In the genomic region with DNA sequence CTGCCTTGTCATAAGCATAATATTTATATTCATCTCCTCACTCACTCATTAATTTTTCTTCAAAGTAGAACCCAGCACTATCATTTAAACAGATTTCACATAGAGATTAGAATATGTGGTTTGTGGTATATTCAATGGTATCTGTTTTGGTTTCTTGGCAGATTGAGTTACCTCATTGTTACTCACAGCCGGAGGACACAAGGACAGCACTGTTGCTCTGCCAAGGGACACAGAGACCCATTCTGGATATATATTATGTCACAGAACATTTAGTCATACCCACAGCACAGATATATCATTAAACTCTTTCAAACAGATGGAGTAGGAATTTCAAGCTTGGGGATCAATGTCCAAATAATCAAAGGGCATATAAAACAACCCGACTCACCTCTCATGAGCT, we compare ENCODE assay signal across 26 mouse cellular contexts.
DNase-seq lines count a peak whose midpoint lies in the region; ATAC-seq and TF ChIP-seq lines count a peak whose summit lies in the region.
"Had no signal": no experiment of that assay in that cellular context is flagged by ENCODE, and none has a peak within 500 bp of the region (broad histone marks: within the 10 kb centered on the region; RNA-seq: fewer than 3 reads in every experiment).

No protein-coding gene starts in this region.

- H3K9ac ChIP-seq in lung, postnatal 0 days (replicated peaks; ENCODE audit: low read depth) = no peak overlapping the region
- H3K9ac ChIP-seq: embryonic facial prominence, embryonic 13.5 days; embryonic facial prominence, embryonic 15.5 days; forebrain, embryonic 12.5 days had no signal

- H3K9me3 ChIP-seq in lung, postnatal 0 days (ENCODE audit: low read length) = no peaks in the 10 kb centered on the region
- H3K9me3 ChIP-seq: embryonic facial prominence, embryonic 13.5 days; embryonic facial prominence, embryonic 15.5 days; forebrain, embryonic 10.5 days; forebrain, embryonic 12.5 days had no signal

- DNase-seq in layer of hippocampus, adult 11-12 months (ENCODE audit: low spot score) = peak; percentile 7
- DNase-seq in layer of hippocampus, adult 8-10 months (ENCODE audit: low spot score in 2 of 2) = no peak
- DNase-seq in layer of hippocampus, adult 9-11 months = peak; percentile 18
- no peak for DNase-seq in layer of hippocampus, postnatal 36 days
- DNase-seq in brain, adult 2 months (ENCODE audit: low read depth, low spot score) = peak; percentile 53
- DNase-seq in right cerebral cortex, postnatal 10 days (ENCODE audit: low spot score in 2 of 2) = no peak
- DNase-seq in lung, postnatal 0 days (ENCODE audit: low spot score) = no peak
- DNase-seq: adrenal gland, adult 8-10 months; adrenal gland, postnatal 14 days; adrenal gland, postnatal 36 days; cerebellum, adult 11 months; cerebellum, adult 18-20 months; cerebellum, adult 8-10 months; cerebellum, adult 9-11 months; cerebellum, postnatal 14 days; cerebellum, postnatal 36 days; embryo, embryonic 11 days had no signal

- no peaks in the 10 kb centered on the region for H3K36me3 ChIP-seq in lung, postnatal 0 days (ENCODE audit: insufficient read depth, low read length)
- H3K36me3 ChIP-seq: embryonic facial prominence, embryonic 13.5 days; embryonic facial prominence, embryonic 15.5 days; forebrain, embryonic 10.5 days; forebrain, embryonic 12.5 days had no signal

- no peak overlapping the region for H3K4me3 ChIP-seq in lung, postnatal 0 days (ENCODE audit: low read depth, low read length)
- H3K4me3 ChIP-seq: embryonic facial prominence, embryonic 13.5 days; embryonic facial prominence, embryonic 15.5 days; erythroblast, embryonic 14.5 days; forebrain, embryonic 10.5 days; forebrain, embryonic 12.5 days had no signal

- 87% methylated on average over 2 of the region's 2 CpGs for WGBS in lung, postnatal 0 days

- H3K27me3 ChIP-seq in lung, postnatal 0 days (replicated peaks; ENCODE audit: insufficient read depth, low read length) = no peaks in the 10 kb centered on the region
- H3K27me3 ChIP-seq: embryonic facial prominence, embryonic 13.5 days; embryonic facial prominence, embryonic 15.5 days; forebrain, embryonic 12.5 days; Patski had no signal

- H3K4me1 ChIP-seq in lung, postnatal 0 days (ENCODE audit: insufficient read depth, low read depth, low read length) = no peaks in the 10 kb centered on the region
- H3K4me1 ChIP-seq: embryonic facial prominence, embryonic 13.5 days; embryonic facial prominence, embryonic 15.5 days; forebrain, embryonic 10.5 days; forebrain, embryonic 12.5 days had no signal

- no peak for TF ChIP-seq CTCF in lung, postnatal 0 days (IDR thresholded peaks at IDR 0.05)

- H3K4me2 ChIP-seq in lung, postnatal 0 days (replicated peaks; ENCODE audit: low read depth, low read length) = no peak overlapping the region
- H3K4me2 ChIP-seq: embryonic facial prominence, embryonic 13.5 days; embryonic facial prominence, embryonic 15.5 days; forebrain, embryonic 12.5 days had no signal

- H3K27ac ChIP-seq in lung, postnatal 0 days (ENCODE audit: low read length) = no peak overlapping the region
- H3K27ac ChIP-seq: embryonic facial prominence, embryonic 13.5 days; embryonic facial prominence, embryonic 15.5 days; forebrain, embryonic 10.5 days; forebrain, embryonic 12.5 days had no signal

- TF ChIP-seq EP300 in lung, postnatal 0 days (IDR thresholded peaks at IDR 0.05) = no peak

- ATAC-seq in lung, postnatal 0 days = no peak
- ATAC-seq: activated CD4-positive, CD25-positive, alpha-beta regulatory T cell, adult 4 months; forebrain, embryonic 14.5 days; forebrain, embryonic 16.5 days; Patski had no signal

Comparison
In these comparisons a context has a peak if more than half of its experiments do, and no peak if none do; other contexts are left out.
1. DNase-seq: peak in layer of hippocampus, adult 11-12 months (single experiment), layer of hippocampus, adult 9-11 months (single experiment) and brain, adult 2 months (single experiment); none in layer of hippocampus, adult 8-10 months (0 of 2), layer of hippocampus, postnatal 36 days (0 of 2), right cerebral cortex, postnatal 10 days (0 of 2) and lung, postnatal 0 days (single experiment).